Mouse (Mus musculus) kidney, embryonic 14.5 days (tissue): ENCODE data around the gene Zfp366. TPM values are rescaled to one million over a fixed set of nuclear protein-coding genes. Genes with fewer than 3 reads are reported as not detected.

Experiments
- ATAC-seq: fragments of 200-750 bp; cut with Nextera tagmentation; 2 replicates; pipeline ENCODE4 v1.8.0; 2017; ENCODE audit warnings: moderate number of reproducible peaks, mild to moderate bottlenecking, moderate TSS enrichment, moderate library complexity; ENCODE audit not compliant: low FRiP score, low TSS enrichment
- H3K27ac ChIP-seq: fragments of 300-500 bp; sonication (generic); 2 replicates; pipeline ENCODE4 v1.5.1; 2014; ENCODE audit warnings: low read depth, mild to moderate bottlenecking, low read length, moderate library complexity, mixed read lengths
- H3K27me3 ChIP-seq: fragments of 300-500 bp; sonication (generic); 2 replicates; pipeline ENCODE4 v1.6.1; 2014; ENCODE audit warnings: mild to moderate bottlenecking, low read length; ENCODE audit not compliant: control insufficient read depth, insufficient read depth
- H3K36me3 ChIP-seq: fragments of 300-500 bp; sonication (generic); 2 replicates; pipeline ENCODE4 v1.6.1; 2014; ENCODE audit warnings: low read length, mixed read lengths; ENCODE audit not compliant: control insufficient read depth, insufficient read depth
- H3K4me1 ChIP-seq: fragments of 300-500 bp; sonication (generic); 2 replicates; pipeline ENCODE4 v1.6.1; 2014; ENCODE audit warnings: low read length, mixed read lengths; ENCODE audit not compliant: control insufficient read depth, insufficient read depth
- H3K4me2 ChIP-seq: fragments of 300-500 bp; sonication (generic); replicated peaks from 2 replicates; pipeline ENCODE4 v1.6.1; 2014; ENCODE audit warnings: low read depth, mild to moderate bottlenecking, low read length
- H3K4me3 ChIP-seq: fragments of 300-500 bp; sonication (generic); 2 replicates; pipeline ENCODE4 v1.5.1; 2014; ENCODE audit warnings: mild to moderate bottlenecking, low read length
- H3K9ac ChIP-seq: fragments of 300-500 bp; sonication (generic); 2 replicates; pipeline ENCODE4 v1.6.1; 2014; ENCODE audit warnings: low read depth, mild to moderate bottlenecking, low read length, moderate library complexity
- H3K9me3 ChIP-seq: fragments of 300-500 bp; sonication (generic); 2 replicates; pipeline ENCODE4 v1.6.1; 2016; ENCODE audit warnings: low read length; ENCODE audit not compliant: control insufficient read depth
- WGBS: fragments of 180-500 bp; shearing (Covaris S2); extraction: QIAGEN DNeasy Blood & Tissue Kit; methylation state at CpG from one replicate; pipeline ENCODE4 v1.1.7; 2014; 5-methylcytosine and 5-hydroxymethylcytosine counted together
- polyA plus RNA-seq: library from polyadenylated mRNA; unstranded; fragments of >200 nt; fragmentation: Nextera tagmentation; extraction: Ambion mirVana; gene quantifications from 2 replicates; pipeline ENCODE4 v1.2.1, GENCODE M21; 2014

Zfp366 gene
- polyA plus RNA-seq, 1 experiment from 2014 or later: 1.6 TPM

DNA sequence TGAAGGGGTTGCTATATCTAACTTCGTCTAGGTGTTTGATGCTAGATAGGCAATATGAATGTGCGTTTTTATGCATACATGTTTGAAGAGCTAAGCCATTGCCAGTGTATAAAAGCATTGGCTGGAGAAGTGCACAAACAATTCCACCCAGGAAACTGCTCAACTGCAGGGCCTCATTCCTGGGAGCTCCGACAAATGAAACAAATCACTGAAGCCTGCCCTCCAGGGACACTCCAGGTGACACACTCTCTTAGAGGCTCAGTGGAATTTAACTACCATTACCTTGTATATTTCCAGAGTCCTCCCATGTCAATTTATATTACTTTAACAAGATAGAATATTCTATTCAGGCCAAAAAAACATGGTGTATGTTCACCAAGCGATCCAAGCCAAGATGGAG is 35.0 kb downstream of the Zfp366 start:
- no peaks in the 10 kb centered on the region for H3K27me3 ChIP-seq
- no peaks in the 10 kb centered on the region for H3K9me3 ChIP-seq
- 89% methylated on average over 4 of the region's 4 CpGs for WGBS
- no peak overlapping the region for H3K4me3 ChIP-seq
- no peak overlapping the region for H3K4me2 ChIP-seq
- H3K9ac ChIP-seq: no peak overlapping the region
- H3K36me3 ChIP-seq: no peaks in the 10 kb centered on the region
- no peak for ATAC-seq
- no peak overlapping the region for H3K27ac ChIP-seq
- no peaks in the 10 kb centered on the region for H3K4me1 ChIP-seq

DNA sequence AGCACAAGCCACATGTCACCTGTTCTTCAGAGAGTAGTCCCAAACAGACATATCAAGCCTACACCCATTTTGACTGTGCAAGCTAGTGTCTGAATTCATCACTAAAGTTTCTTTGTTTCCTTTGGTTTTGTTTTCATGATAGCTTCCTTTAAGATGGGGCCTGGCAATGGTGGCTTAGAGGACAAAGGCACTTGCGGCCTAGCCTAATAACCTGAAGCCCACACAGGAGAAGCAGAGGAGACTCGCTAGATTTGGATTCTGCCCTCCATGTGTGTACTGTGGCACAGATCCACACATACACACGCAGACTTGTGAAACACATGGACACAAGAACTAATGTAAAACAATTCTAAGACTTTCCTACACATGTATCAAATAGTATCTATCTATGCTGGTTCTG is 37.4 kb downstream of the Zfp366 start:
- Histone ChIP-seq H3K4me2 (no peak overlapping the region), H3K27me3 (no peaks in the 10 kb centered on the region), H3K9me3 (no peaks in the 10 kb centered on the region), H3K36me3 (no peaks in the 10 kb centered on the region), H3K4me3 (no peak overlapping the region), H3K4me1 (no peaks in the 10 kb centered on the region), H3K9ac (no peak overlapping the region), H3K27ac (no peak overlapping the region)
- no peak for ATAC-seq
- WGBS: 93% methylated on average over 3 of the region's 3 CpGs

DNA sequence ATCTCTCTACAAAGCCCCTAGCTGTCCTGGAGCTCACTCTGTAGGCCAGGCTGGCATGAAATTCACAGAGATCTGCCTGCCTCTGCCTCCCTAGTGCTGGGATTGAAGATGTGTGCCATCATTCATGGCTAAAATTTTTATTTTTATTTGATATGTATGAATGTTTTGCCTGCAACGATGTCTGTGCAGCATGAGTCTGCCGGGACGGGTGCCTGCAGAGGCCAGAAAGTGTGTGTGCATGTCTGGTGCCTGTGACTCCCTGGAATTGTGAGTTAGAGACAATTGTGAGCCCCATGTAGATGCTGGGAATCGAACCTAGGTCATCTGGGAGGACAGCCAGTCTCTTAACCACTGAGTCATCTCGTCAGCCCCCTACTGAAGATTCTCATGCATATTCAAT is 37.9 kb downstream of the Zfp366 start:
- H3K4me2 ChIP-seq: no peak overlapping the region
- no peak for ATAC-seq
- no peaks in the 10 kb centered on the region for H3K27me3 ChIP-seq
- H3K4me3 ChIP-seq: no peak overlapping the region
- H3K9me3 ChIP-seq: no peaks in the 10 kb centered on the region
- H3K9ac ChIP-seq: no peak overlapping the region
- no peaks in the 10 kb centered on the region for H3K36me3 ChIP-seq
- H3K27ac ChIP-seq: no peak overlapping the region
- no peaks in the 10 kb centered on the region for H3K4me1 ChIP-seq
- 91% methylated on average over 5 of the region's 5 CpGs for WGBS

DNA sequence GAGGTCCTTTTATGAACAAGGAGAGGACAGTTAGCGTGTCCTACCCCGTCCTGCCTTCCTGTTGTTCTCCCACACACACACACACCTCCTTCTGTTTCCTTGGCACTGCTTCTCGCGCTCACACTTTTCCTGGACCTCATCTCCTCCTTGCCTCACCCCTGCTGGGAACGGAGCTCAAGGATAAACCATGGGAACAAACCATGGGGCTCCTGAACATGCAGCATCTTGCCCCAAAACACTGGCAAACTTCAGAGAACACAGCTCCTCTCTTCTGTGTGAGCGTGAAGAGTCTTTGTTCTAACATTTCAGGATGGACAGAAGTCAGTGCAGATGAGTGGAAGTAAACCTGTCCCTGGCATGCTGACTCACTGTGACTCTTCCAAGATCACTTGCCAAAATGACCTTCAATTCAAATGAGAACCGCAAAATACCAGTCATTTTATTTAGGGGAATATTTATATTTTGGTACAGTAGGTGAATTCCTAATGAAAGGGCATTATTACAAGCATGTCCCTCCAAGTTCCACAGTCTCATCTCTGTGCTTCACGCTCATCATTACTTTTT is 38.8 kb downstream of the Zfp366 start:
- Histone ChIP-seq H3K9ac (no peak overlapping the region), H3K36me3 (no peaks in the 10 kb centered on the region), H3K9me3 (no peaks in the 10 kb centered on the region), H3K4me2 (no peak overlapping the region), H3K27me3 (no peaks in the 10 kb centered on the region), H3K4me3 (no peak overlapping the region), H3K4me1 (no peaks in the 10 kb centered on the region), H3K27ac (no peak overlapping the region)
- 76% methylated on average over 8 of the region's 8 CpGs for WGBS
- no peak for ATAC-seq

DNA sequence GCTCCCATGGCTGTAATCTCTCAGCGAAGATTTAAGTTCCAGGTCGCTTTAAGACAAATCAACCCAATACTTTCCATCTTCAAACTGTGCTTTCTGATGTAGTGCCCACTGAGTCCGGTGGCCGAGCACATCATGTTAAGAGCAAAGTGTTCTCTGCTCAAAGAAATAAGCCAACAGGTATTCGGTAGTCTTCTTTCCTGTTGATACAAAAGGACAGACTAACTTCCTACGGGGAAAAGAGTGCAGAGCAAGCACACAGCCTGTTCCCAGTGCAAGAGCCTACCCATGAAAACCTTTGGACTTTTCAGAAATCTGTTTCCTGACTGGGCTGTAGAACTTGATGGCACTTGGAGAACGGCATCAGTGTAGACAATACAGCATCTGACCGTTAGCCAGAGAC is 39.3 kb downstream of the Zfp366 start:
- no peak overlapping the region for H3K4me2 ChIP-seq
- H3K4me1 ChIP-seq: no peaks in the 10 kb centered on the region
- WGBS: 92% methylated on average over 8 of the region's 8 CpGs
- ATAC-seq: no peak
- no peaks in the 10 kb centered on the region for H3K36me3 ChIP-seq
- H3K27me3 ChIP-seq: no peaks in the 10 kb centered on the region
- no peaks in the 10 kb centered on the region for H3K9me3 ChIP-seq
- H3K4me3 ChIP-seq: no peak overlapping the region
- no peak overlapping the region for H3K27ac ChIP-seq
- H3K9ac ChIP-seq: no peak overlapping the region

- Histone ChIP-seq H3K9ac (no peak overlapping the region), H3K4me2 (no peak overlapping the region), H3K4me1 (0 out of 2 replicates have a peak, but pooled peaks cover 7% of the 10 kb centered on the region), H3K36me3 (no peaks in the 10 kb centered on the region), H3K4me3 (no peak overlapping the region), H3K27ac (no peak overlapping the region), H3K27me3 (no peaks in the 10 kb centered on the region), H3K9me3 (no peaks in the 10 kb centered on the region)
- no peak for ATAC-seq
- WGBS: 57% methylated on average over 10 of the region's 10 CpGs
These were observed 41.0 kb downstream of the Zfp366 start for GRCm38 (mm10) chr13:99225374-99226240.

- Histone ChIP-seq H3K9ac (no peak overlapping the region), H3K27ac (no peak overlapping the region), H3K4me1 (0 out of 2 replicates have a peak, but pooled peaks cover 7% of the 10 kb centered on the region), H3K4me3 (no peak overlapping the region), H3K4me2 (no peak overlapping the region), H3K27me3 (no peaks in the 10 kb centered on the region), H3K36me3 (no peaks in the 10 kb centered on the region), H3K9me3 (no peaks in the 10 kb centered on the region)
- ATAC-seq: no peak
- WGBS: 73% methylated on average over 3 of the region's 3 CpGs
These were observed 42.2 kb downstream of the Zfp366 start for GRCm38 (mm10) chr13:99226809-99227208.

DNA sequence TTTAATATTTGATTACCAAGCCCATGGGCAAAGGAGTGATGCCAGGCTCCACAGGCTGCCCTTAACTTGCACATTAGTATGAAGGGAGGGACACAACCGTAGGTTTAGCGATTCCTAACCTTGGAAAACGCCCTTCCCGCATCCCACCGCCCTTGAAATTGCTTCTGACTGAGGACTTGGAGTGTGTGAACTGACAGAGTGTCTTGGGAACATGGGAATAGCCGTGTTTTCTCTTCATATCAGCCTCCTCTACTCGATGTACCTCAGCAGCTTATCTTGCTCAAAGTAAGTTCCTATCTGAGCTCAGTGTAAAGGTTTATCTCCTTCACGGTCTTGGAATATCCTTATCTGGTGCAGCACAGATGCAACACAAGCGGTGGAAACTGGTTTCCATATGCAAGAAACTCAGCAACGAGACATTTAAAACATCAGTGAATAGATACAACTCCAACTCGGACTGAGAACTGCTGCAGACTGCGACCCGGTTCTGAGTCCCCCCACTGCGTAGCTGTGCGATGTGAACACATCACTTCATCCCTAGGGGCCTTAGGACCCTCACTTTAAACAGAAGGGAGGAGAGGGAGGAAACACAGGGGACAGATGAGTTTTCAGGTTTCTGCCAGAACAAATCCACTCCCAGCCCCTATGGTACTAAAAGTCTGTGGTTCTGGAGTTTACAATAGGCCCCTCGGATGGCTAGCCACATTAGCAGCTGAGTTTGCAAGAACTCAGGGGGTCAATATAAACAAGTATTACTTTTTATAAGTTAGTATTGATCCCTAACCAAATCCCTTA is 43.0 kb downstream of the Zfp366 start:
- Histone ChIP-seq H3K4me2 (no peak overlapping the region), H3K4me3 (no peak overlapping the region), H3K36me3 (no peaks in the 10 kb centered on the region), H3K9me3 (no peaks in the 10 kb centered on the region), H3K9ac (no peak overlapping the region), H3K27me3 (no peaks in the 10 kb centered on the region), H3K4me1 (0 out of 2 replicates have a peak, but pooled peaks cover 7% of the 10 kb centered on the region), H3K27ac (no peak overlapping the region)
- ATAC-seq: no peak
- 90% methylated on average over 16 of the region's 16 CpGs for WGBS
